Mouse (Mus musculus) stomach, embryonic 16.5 days (tissue): ENCODE measurements around the gene Gpr153. TPM values are rescaled to one million over a fixed set of nuclear protein-coding genes. Genes with fewer than 3 reads are reported as not detected.

Experiments used
- ATAC-seq: fragments of 200-750 bp; cut with Nextera tagmentation; 2 replicates; pipeline ENCODE4 v1.8.0; 2017; ENCODE audit warnings: moderate number of reproducible peaks, moderate TSS enrichment; ENCODE audit not compliant: insufficient read depth, low FRiP score
- H3K27ac ChIP-seq: fragments of 300-500 bp; sonication (generic); 2 replicates; pipeline ENCODE4 v1.5.1; 2014; ENCODE audit warnings: low read length
- H3K27me3 ChIP-seq: fragments of 300-500 bp; sonication (generic); 2 replicates; pipeline ENCODE4 v1.6.1; 2014; ENCODE audit warnings: low read length, control low read depth, mixed read lengths; ENCODE audit not compliant: control insufficient read depth, insufficient read depth
- H3K36me3 ChIP-seq: fragments of 300-500 bp; sonication (generic); 2 replicates; pipeline ENCODE4 v1.6.1; 2014; ENCODE audit warnings: low read length; ENCODE audit not compliant: control insufficient read depth, insufficient read depth
- H3K4me1 ChIP-seq: fragments of 300-500 bp; sonication (generic); 2 replicates; pipeline ENCODE4 v1.6.1; 2014; ENCODE audit warnings: low read length, control low read depth, mixed read lengths; ENCODE audit not compliant: control insufficient read depth, insufficient read depth
- H3K4me2 ChIP-seq: fragments of 300-500 bp; sonication (generic); 2 replicates; pipeline ENCODE4 v1.6.1; 2014; ENCODE audit warnings: low read depth, low read length, mixed read lengths
- H3K4me3 ChIP-seq: fragments of 300-500 bp; sonication (generic); replicated peaks from 2 replicates; pipeline ENCODE4 v1.5.1; 2014; ENCODE audit warnings: mild to moderate bottlenecking, low read length
- H3K9ac ChIP-seq: fragments of 300-500 bp; sonication (generic); 2 replicates; pipeline ENCODE4 v1.6.1; 2014; ENCODE audit warnings: low read length
- H3K9me3 ChIP-seq: fragments of 300-500 bp; sonication (generic); replicated peaks from 2 replicates; pipeline ENCODE4 v1.6.1; 2016; ENCODE audit warnings: low read length, control low read depth; ENCODE audit not compliant: control insufficient read depth
- WGBS: fragments of 180-500 bp; shearing (Covaris S2); extraction: QIAGEN DNeasy Blood & Tissue Kit; methylation state at CpG from one replicate; pipeline ENCODE4 v1.1.7; 2014; 5-methylcytosine and 5-hydroxymethylcytosine counted together
- polyA plus RNA-seq: library from polyadenylated mRNA; unstranded; fragments of >200 nt; fragmentation: Nextera tagmentation; extraction: Ambion mirVana; gene quantifications from 2 replicates; pipeline ENCODE4 v1.2.1, GENCODE M21; 2015

Gpr153 gene
- polyA plus RNA-seq, 1 experiment from 2014 or later: 6.0 TPM

DNA sequence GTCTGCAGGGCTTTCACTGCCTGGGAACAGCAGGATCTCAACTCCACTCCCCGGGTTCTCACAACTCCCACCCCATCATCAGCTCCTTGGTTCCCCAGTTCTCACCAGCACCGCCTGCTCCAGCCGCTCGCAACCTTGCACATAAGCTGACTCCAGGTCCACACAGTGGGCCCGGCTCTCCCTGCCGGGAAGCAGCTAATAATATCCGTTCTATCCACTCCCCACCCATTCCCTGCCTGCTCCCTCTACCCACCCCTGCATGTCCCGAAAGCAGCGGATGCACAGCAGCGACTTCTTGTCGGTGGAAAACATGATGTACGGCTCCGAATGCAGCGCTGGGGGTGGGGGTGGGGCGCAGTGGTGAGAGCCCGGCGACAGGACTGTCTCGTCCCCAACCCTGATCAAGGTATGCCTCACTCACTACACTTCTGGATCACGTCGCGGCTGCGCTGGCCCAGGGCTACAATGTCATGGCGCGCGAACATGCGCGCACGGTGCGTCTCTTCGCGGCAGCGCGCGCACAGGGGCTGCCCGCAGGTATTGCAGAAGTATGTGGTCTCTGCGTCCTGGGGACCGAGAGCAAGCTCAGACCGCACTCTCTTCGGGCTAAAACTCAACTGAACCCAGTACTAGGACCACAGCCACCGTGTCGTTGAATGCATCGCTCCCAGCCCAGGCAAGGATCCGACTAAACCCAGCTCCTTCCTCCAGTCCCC, 41.6 kb downstream of the Gpr153 start:
- no peaks in the 10 kb centered on the region for H3K9me3 ChIP-seq
- WGBS: 2% methylated on average over 43 of the region's 43 CpGs
- H3K4me3 ChIP-seq: peak overlapping the region; percentile 23
- H3K27ac ChIP-seq: no peak overlapping the region
- H3K9ac ChIP-seq: no peak overlapping the region
- peak overlapping the region; percentile 47 for H3K4me2 ChIP-seq
- H3K36me3 ChIP-seq: no peaks in the 10 kb centered on the region
- H3K27me3 ChIP-seq: peaks cover 64% of the 10 kb centered on the region
- no peak for ATAC-seq
- peaks cover 17% of the 10 kb centered on the region for H3K4me1 ChIP-seq

- H3K36me3 ChIP-seq: no peaks in the 10 kb centered on the region
- no peaks in the 10 kb centered on the region for H3K9me3 ChIP-seq
- no peak for ATAC-seq
- peaks cover 17% of the 10 kb centered on the region for H3K4me1 ChIP-seq
- no peak overlapping the region for H3K4me3 ChIP-seq
- H3K27ac ChIP-seq: no peak overlapping the region
- no peak overlapping the region for H3K4me2 ChIP-seq
- H3K9ac ChIP-seq: no peak overlapping the region
- H3K27me3 ChIP-seq: peaks cover 48% of the 10 kb centered on the region
- whole genome bisulfite sequencing: 65% methylated on average over 6 of the region's 6 CpGs
These were observed 43.6 kb downstream of the Gpr153 start for GRCm38 (mm10) chr4:152317631-152318033.

DNA sequence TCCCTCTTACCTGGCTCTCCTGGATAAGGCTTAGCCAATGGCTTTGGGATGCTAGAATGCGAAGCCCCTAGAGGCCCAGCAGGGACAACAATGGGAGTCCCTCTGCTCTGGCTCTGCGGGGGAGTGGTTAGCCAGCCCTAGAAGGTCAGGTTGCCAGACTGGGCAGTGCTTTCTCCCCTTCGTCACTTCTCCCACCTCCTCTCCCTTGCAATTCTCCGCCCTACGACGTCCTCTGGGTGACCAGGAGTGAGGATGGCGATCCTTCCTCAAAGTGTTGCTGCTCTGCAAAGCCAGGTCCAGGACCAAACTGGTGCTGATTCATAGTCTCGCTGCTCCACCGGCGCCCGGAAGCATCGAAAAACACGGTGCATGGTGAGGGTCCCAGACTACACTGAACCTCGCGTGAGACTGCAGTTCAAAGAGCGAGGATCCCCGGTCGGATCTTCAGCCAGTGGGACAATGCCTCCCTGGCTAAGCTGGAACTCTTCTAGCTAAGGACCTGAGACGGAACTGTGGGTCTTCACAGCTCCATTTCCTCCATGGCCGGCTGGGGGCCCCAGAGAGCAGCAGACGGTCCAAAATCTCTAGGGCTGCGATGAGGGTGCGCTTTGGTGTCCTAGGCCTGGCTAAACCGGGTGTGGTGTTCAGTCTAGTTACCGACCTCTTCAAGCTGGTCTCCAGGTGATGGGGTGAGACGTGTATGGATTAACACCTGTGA, 44.6 kb downstream of the Gpr153 start, which contains the start of gene Rnf207:
Gene Rnf207 (minus strand): TSS at position 477 of the 718 bp plus-strand sequence.
- ATAC-seq: no peak
- Histone ChIP-seq H3K4me3 (peak within 1 kb of the TSS; percentile 20; the same call in 1 of the 2 replicates), H3K4me2 (peak within 1 kb of the TSS; percentile 35), H3K4me1 (peaks cover 7% of the 10 kb centered on the region), H3K27me3 (peaks cover 38% of the 10 kb centered on the region), H3K36me3 (no peaks in the 10 kb centered on the region), H3K27ac (no peak within 1 kb of the TSS), H3K9ac (peak within 1 kb of the TSS; percentile 33), H3K9me3 (no peaks in the 10 kb centered on the region)
- 5% methylated on average over 26 of the region's 26 CpGs for WGBS

DNA sequence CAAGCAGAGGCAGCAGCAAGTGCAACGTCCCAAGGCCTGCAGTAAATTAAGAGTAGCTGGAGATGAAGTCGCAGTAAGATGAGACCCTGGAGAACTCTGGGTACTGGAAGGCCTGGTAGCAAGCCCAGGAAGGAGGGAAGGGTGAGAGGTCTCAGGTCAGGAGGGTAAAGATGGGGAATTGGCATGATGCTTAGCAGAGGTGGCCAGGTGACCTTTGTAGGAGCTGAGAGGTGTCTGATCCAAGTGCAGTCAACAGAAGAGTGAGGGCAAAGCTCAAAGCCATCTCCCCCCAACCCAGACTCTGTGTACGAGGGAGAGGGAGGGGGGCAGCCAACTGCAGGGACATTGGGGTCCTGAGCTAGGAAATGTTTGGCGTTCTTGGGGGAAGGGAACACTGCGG, 47.4 kb downstream of the Gpr153 start:
- no peak overlapping the region for H3K27ac ChIP-seq
- ATAC-seq: no peak
- H3K4me2 ChIP-seq: no peak overlapping the region
- H3K36me3 ChIP-seq: no peaks in the 10 kb centered on the region
- H3K9ac ChIP-seq: no peak overlapping the region
- H3K9me3 ChIP-seq: no peaks in the 10 kb centered on the region
- peaks cover 13% of the 10 kb centered on the region for H3K27me3 ChIP-seq
- H3K4me1 ChIP-seq: peaks cover under 1% of the 10 kb centered on the region; the same call in 1 of the 2 replicates
- no peak overlapping the region for H3K4me3 ChIP-seq
- WGBS: 52% methylated on average over 5 of the region's 5 CpGs

- Histone ChIP-seq H3K27ac (peak overlapping the region; percentile 13; the same call in 1 of the 2 replicates), H3K4me1 (peaks cover 14% of the 10 kb centered on the region), H3K9ac (peak overlapping the region; percentile 64), H3K4me2 (peak overlapping the region; percentile 49), H3K9me3 (no peaks in the 10 kb centered on the region), H3K4me3 (peak overlapping the region; percentile 99), H3K27me3 (no peaks in the 10 kb centered on the region), H3K36me3 (0 out of 2 replicates have a peak, but pooled peaks cover 8% of the 10 kb centered on the region)
- WGBS: 47% methylated on average over 16 of the region's 16 CpGs
- ATAC-seq: peak; percentile 15; the same call in 1 of the 2 replicates
These were observed 50.9 kb downstream of the Gpr153 start for GRCm38 (mm10) chr4:152324641-152325562.

- Histone ChIP-seq H3K9ac (peak within 1 kb of the TSS; percentile 98), H3K27ac (peak within 1 kb of the TSS; percentile 79; the same call in 1 of the 2 replicates), H3K4me2 (peak within 1 kb of the TSS; percentile 85), H3K4me3 (peak within 1 kb of the TSS; percentile 99), H3K9me3 (no peaks in the 10 kb centered on the region), H3K27me3 (no peaks in the 10 kb centered on the region), H3K36me3 (0 out of 2 replicates have a peak, but pooled peaks cover 16% of the 10 kb centered on the region), H3K4me1 (peaks cover 14% of the 10 kb centered on the region)
- ATAC-seq: peak; percentile 96
- under 1% methylated on average over 69 of the region's 70 CpGs for WGBS
These were observed 51.8 kb downstream of the Gpr153 start, which contains the start of gene Rpl22 for GRCm38 (mm10) chr4:152325574-152326411. Rpl22 (plus strand) TSS chr4:152325742.

DNA sequence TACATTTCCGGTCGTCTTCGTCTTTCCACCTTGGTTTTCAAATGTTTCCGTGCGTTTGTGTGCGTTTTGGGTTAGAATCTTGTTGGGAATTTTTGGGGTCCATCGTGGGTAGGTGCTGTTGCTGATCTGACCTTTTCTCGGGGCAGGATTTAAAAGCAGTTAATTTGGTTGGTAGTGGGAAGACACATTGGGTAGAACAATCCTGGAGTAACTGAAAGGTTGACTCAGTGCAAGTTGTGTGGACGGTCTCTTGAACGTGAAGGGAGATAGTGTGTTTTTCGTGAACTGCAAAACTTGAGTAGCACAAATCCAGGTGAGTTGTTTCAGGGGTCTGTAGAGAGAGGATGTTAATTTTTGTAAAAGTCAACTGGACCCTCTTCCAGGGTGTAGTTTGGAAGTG, 52.5 kb downstream of the Gpr153 start:
- WGBS: under 1% methylated on average over 11 of the region's 11 CpGs
- Histone ChIP-seq H3K9ac (peak overlapping the region; percentile 98), H3K4me1 (peaks cover 14% of the 10 kb centered on the region), H3K9me3 (no peaks in the 10 kb centered on the region), H3K4me2 (peak overlapping the region; percentile 85), H3K4me3 (peak overlapping the region; percentile 99), H3K27me3 (no peaks in the 10 kb centered on the region), H3K27ac (no peak overlapping the region; the same call in 1 of the 2 replicates), H3K36me3 (peaks cover 23% of the 10 kb centered on the region; the same call in 1 of the 2 replicates)
- no peak for ATAC-seq

DNA sequence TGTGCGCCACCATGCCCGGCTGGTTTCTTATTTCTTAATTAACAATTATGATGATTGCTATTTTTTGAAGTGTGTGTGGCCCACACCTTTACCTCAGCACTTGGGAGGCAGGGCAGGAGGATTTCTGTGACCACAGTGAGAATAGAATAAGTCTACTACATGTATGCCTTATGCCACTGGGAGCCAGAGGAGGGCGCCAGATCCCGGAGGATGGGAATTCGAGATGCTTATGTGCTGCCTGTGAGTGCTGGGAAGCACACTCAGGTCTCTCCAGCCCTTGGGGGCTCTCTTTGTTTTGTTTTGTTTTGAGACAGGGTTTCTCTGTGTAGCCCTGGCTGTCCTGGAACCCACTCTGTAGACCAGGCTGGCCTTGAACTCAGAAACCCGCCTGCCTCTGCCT, 54.7 kb downstream of the Gpr153 start:
- 74% methylated on average over 6 of the region's 6 CpGs for WGBS
- Histone ChIP-seq H3K4me2 (no peak overlapping the region), H3K4me1 (peaks cover 14% of the 10 kb centered on the region), H3K27me3 (no peaks in the 10 kb centered on the region), H3K27ac (no peak overlapping the region), H3K36me3 (peaks cover 26% of the 10 kb centered on the region; the same call in 1 of the 2 replicates), H3K9me3 (no peaks in the 10 kb centered on the region), H3K9ac (no peak overlapping the region), H3K4me3 (no peak overlapping the region)
- no peak for ATAC-seq
